Mouse (Mus musculus): Measurements from ENCODE around the gene Brdt. TPM values are rescaled to one million over a fixed set of nuclear protein-coding genes. Genes with fewer than 3 reads are reported as not detected.
A peak's percentile ranks its signal among the peaks of the same experiment; 100 is the strongest.
"Not testable (repeated sequence)": the region's sequence is repeated elsewhere in the genome, so short reads cannot be mapped to it uniquely, and the experiment has no call there.

The Brdt gene
- total and polyA plus RNA-seq, 2 experiments from 2014 or later, result 3.8 to 4.8 TPM

DNA sequence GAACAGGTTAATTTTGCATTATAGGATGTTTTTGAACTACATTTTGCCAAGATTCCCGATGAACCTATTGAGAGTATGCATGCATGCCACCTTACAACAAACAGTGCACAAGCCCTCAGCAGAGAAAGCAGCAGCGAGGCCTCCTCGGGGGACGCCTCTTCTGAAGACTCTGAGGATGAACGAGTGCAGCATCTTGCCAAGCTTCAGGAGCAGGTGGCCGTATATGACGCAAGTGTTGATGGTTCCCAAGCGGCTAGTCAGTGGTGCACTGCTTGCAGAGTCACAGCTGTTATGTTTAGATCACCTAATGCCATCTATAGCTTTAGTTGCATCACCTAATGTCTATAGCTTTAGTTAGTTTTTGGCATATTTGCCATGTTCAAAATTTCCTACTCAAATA is 26.8 kb downstream of the Brdt start:
- H3K36me3 ChIP-seq (ENCODE audit: insufficient read depth, low read length), result no peaks in the 10 kb centered on the region
- no peaks in the 10 kb centered on the region for H3K4me1 ChIP-seq (ENCODE audit: insufficient read depth, low read length)
- no peak for ATAC-seq
- DNase-seq (ENCODE audit: low spot score), result no peak
- no peak overlapping the region for H3K9ac ChIP-seq (replicated peaks; ENCODE audit: low read length)
- no peak overlapping the region for H3K27ac ChIP-seq
- no peak overlapping the region for H3K4me2 ChIP-seq (ENCODE audit: low read depth, low read length)
- TF ChIP-seq CTCF (IDR thresholded peaks at IDR 0.05; ENCODE audit: low read depth), result no peak
- no peaks in the 10 kb centered on the region for H3K27me3 ChIP-seq (ENCODE audit: insufficient read depth, low read length)
- WGBS, result 82% methylated on average over 8 of the region's 8 CpGs
- H3K4me3 ChIP-seq (ENCODE audit: low read length), result no peak overlapping the region
- H3K9me3 ChIP-seq (ENCODE audit: low read length), result no peaks in the 10 kb centered on the region

DNA sequence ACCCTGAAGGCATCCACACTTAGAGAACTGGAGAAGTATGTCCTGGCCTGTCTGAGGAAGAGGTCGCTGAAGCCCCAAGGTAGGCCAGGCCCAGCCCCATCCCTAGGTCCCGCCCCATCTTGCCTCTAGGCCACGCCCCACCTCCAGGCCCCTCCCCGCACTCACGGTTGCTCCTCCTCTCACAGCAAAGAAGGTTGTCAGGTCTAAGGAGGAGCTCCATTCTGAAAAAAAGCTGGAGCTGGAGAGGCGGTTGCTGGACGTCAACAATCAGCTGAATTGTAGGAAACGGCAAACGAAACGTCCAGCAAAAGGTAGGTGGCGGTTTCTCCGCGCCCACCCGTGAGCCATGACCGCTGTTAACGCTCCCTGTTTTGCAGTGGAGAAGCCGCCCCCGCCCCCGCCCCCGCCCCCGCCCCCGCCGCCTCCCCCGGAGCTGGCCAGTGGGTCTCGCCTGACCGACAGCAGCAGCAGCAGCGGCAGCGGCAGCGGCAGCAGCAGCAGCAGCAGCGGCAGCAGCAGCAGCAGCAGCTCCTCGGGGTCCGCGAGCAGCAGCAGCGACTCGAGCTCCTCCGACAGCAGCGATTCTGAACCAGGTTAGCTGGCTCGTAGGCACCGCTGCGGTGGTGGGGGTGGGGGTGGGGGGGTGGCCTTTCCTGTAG is 28.6 kb downstream of the Brdt start:
- Histone ChIP-seq H3K9me3 (ENCODE audit: low read length) (no peaks in the 10 kb centered on the region), H3K4me2 (ENCODE audit: low read depth, low read length) (peak overlapping the region; percentile 54), H3K9ac (replicated peaks; ENCODE audit: low read length) (peak overlapping the region; percentile 56), H3K36me3 (ENCODE audit: insufficient read depth, low read length) (no peaks in the 10 kb centered on the region), H3K4me3 (ENCODE audit: low read length) (peak overlapping the region; percentile 59), H3K4me1 (ENCODE audit: insufficient read depth, low read length) (no peaks in the 10 kb centered on the region), H3K27me3 (ENCODE audit: insufficient read depth, low read length) (no peaks in the 10 kb centered on the region), H3K27ac (peak overlapping the region; percentile 70)
- ATAC-seq, result peak; percentile 98
- TF ChIP-seq CTCF (IDR thresholded peaks at IDR 0.05; ENCODE audit: low read depth), result no peak
- WGBS, result 2% methylated on average over 31 of the region's 40 CpGs
- peak; percentile 85 for DNase-seq (ENCODE audit: low spot score)

DNA sequence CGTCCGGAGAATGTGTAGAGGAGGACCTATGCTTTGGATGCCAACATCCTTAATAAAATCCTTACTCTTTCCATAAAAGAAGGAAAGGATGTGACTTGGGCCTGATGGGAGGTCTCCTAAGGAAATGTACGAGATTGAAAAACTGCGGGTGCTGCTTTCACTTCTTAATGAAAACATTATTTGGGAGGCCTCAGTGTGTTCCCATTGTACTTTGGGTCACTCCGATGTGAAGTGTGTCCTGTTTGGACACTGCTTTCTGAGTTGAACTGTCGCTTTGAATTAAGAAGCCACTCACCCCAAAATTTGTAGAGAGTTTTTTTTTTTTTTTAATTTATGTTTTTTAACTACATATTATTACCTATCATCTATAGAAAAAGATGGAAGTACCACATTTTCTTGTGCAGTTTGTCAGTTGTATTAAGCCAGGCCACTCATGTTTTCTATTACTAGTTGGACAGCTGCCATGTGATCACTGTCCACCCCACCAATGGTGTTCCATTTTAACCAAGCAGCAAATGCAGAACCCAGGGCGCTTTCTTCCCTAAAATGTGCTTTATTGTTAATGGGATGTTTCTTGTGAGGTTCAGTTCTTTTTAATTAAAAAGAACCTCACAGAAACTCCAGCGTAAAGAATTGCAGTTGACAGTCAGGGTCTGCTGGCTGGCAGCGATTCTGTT is 29.2 kb downstream of the Brdt start:
- H3K9me3 ChIP-seq (ENCODE audit: low read length), result no peaks in the 10 kb centered on the region
- no peaks in the 10 kb centered on the region for H3K36me3 ChIP-seq (ENCODE audit: insufficient read depth, low read length)
- no peaks in the 10 kb centered on the region for H3K27me3 ChIP-seq (ENCODE audit: insufficient read depth, low read length)
- peak overlapping the region; percentile 59 for H3K4me3 ChIP-seq (ENCODE audit: low read length)
- H3K4me2 ChIP-seq (ENCODE audit: low read depth, low read length), result peak overlapping the region; percentile 54
- DNase-seq (ENCODE audit: low spot score) (peak; percentile 32), ATAC-seq (0 out of 2 replicates have a peak, but pooled peaks have one; percentile 18)
- peak overlapping the region; percentile 56 for H3K9ac ChIP-seq (replicated peaks; ENCODE audit: low read length)
- 10% methylated on average over 9 of the region's 9 CpGs for WGBS
- H3K27ac ChIP-seq, result peak overlapping the region; percentile 70; the same call in 1 of the 2 replicates
- no peaks in the 10 kb centered on the region for H3K4me1 ChIP-seq (ENCODE audit: insufficient read depth, low read length)
- TF ChIP-seq CTCF (IDR thresholded peaks at IDR 0.05; ENCODE audit: low read depth), result no peak

DNA sequence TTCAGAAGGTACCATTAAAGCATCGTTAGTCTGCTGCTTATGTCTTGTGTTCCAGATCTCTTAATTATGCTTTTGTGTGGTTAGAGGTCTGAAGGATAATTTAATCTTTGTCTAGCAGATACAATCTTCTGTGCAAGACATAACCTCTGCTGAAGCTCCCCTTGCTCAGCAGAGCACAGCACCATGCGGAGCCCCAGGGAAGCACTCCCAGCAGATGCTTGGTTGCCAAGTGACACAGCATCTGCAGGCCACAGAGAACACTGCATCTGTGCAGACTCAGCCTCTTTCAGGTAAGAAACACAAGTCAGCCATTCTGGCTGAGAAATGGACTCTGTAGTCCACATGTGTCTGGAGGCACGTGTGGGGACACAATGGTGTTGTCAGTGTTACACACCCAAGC is 39.1 kb downstream of the Brdt start:
- H3K9me3 ChIP-seq (ENCODE audit: low read length), result no peaks in the 10 kb centered on the region
- DNase-seq (ENCODE audit: low spot score) (peak; percentile 15), ATAC-seq (no peak)
- H3K4me3 ChIP-seq (ENCODE audit: low read length), result no peak overlapping the region
- TF ChIP-seq CTCF (IDR thresholded peaks at IDR 0.05; ENCODE audit: low read depth), result no peak
- peaks cover 4% of the 10 kb centered on the region; the same call in 1 of the 2 replicates for H3K36me3 ChIP-seq (ENCODE audit: insufficient read depth, low read length)
- no peak overlapping the region for H3K27ac ChIP-seq
- H3K9ac ChIP-seq (replicated peaks; ENCODE audit: low read length), result no peak overlapping the region
- H3K4me1 ChIP-seq (ENCODE audit: insufficient read depth, low read length), result no peaks in the 10 kb centered on the region
- 58% methylated on average over 3 of the region's 3 CpGs for WGBS
- no peak overlapping the region for H3K4me2 ChIP-seq (ENCODE audit: low read depth, low read length)
- H3K27me3 ChIP-seq (ENCODE audit: insufficient read depth, low read length), result no peaks in the 10 kb centered on the region

GRCm38 (mm10) chr5:107371335-107371734 is 40.4 kb downstream of the Brdt start:
- H3K27ac ChIP-seq, result no peak overlapping the region
- no peak overlapping the region for H3K4me3 ChIP-seq (ENCODE audit: low read length)
- DNase-seq (ENCODE audit: low spot score) (no peak), ATAC-seq (no peak)
- no peak overlapping the region for H3K9ac ChIP-seq (replicated peaks; ENCODE audit: low read length)
- H3K9me3 ChIP-seq (ENCODE audit: low read length), result no peaks in the 10 kb centered on the region
- no peak for TF ChIP-seq CTCF (IDR thresholded peaks at IDR 0.05; ENCODE audit: low read depth)
- 88% methylated on average over 5 of the region's 5 CpGs for WGBS
- no peaks in the 10 kb centered on the region for H3K27me3 ChIP-seq (ENCODE audit: insufficient read depth, low read length)
- no peak overlapping the region for H3K4me2 ChIP-seq (ENCODE audit: low read depth, low read length)
- H3K4me1 ChIP-seq (ENCODE audit: insufficient read depth, low read length), result no peaks in the 10 kb centered on the region
- peaks cover 9% of the 10 kb centered on the region; the same call in 1 of the 2 replicates for H3K36me3 ChIP-seq (ENCODE audit: insufficient read depth, low read length)

GRCm38 (mm10) chr5:107373256-107373655 is 42.3 kb downstream of the Brdt start:
- Histone ChIP-seq H3K4me2 (ENCODE audit: low read depth, low read length) (no peak overlapping the region), H3K36me3 (ENCODE audit: insufficient read depth, low read length) (peaks cover 10% of the 10 kb centered on the region; the same call in 1 of the 2 replicates), H3K27ac (no peak overlapping the region), H3K4me3 (ENCODE audit: low read length) (no peak overlapping the region), H3K4me1 (ENCODE audit: insufficient read depth, low read length) (no peaks in the 10 kb centered on the region), H3K9me3 (ENCODE audit: low read length) (no peaks in the 10 kb centered on the region), H3K9ac (replicated peaks; ENCODE audit: low read length) (no peak overlapping the region), H3K27me3 (ENCODE audit: insufficient read depth, low read length) (no peaks in the 10 kb centered on the region)
- ATAC-seq (no peak), DNase-seq (ENCODE audit: low spot score) (no peak)
- TF ChIP-seq CTCF (IDR thresholded peaks at IDR 0.05; ENCODE audit: low read depth), result no peak
- WGBS, result 92% methylated on average over 4 of the region's 4 CpGs

- ATAC-seq; H3K27me3 ChIP-seq (ENCODE audit: insufficient read depth, low read length); H3K4me2 ChIP-seq (ENCODE audit: low read depth, low read length); H3K36me3 ChIP-seq (ENCODE audit: insufficient read depth, low read length); H3K9me3 ChIP-seq (ENCODE audit: low read length); H3K9ac ChIP-seq (replicated peaks; ENCODE audit: low read length); H3K27ac ChIP-seq; DNase-seq (ENCODE audit: low spot score); H3K4me3 ChIP-seq (ENCODE audit: low read length); H3K4me1 ChIP-seq (ENCODE audit: insufficient read depth, low read length): not testable (repeated sequence)
- 0 out of 2 replicates have a peak, but pooled peaks have one; percentile 17 for TF ChIP-seq CTCF (IDR thresholded peaks at IDR 0.05; ENCODE audit: low read depth)
Observed at GRCm38 (mm10) chr5:107386448-107386847, 55.5 kb downstream of the Brdt start.
